ENCODE assay signal across 17 mouse cellular contexts in genomic region chr15:89207457-89207856, GRCm38 (mm10).
"Had no signal": no experiment of that assay in that cellular context is flagged by ENCODE, and none has a peak within 500 bp of the region (broad histone marks: within the 10 kb centered on the region; RNA-seq: fewer than 3 reads in every experiment).

No protein-coding gene starts in this region.

- H3K27ac ChIP-seq: neural tube, embryonic 12.5 days; neural tube, embryonic 13.5 days; neural tube, embryonic 15.5 days; stomach, embryonic 15.5 days; stomach, postnatal 0 days had no signal

- H3K36me3 ChIP-seq: neural tube, embryonic 12.5 days; neural tube, embryonic 13.5 days; neural tube, embryonic 15.5 days; stomach, embryonic 15.5 days had no signal

- H3K9ac ChIP-seq: neural tube, embryonic 12.5 days; neural tube, embryonic 13.5 days; neural tube, embryonic 15.5 days; stomach, embryonic 15.5 days had no signal

- H3K27me3 ChIP-seq: neural tube, embryonic 12.5 days; neural tube, embryonic 13.5 days; neural tube, embryonic 15.5 days; stomach, embryonic 15.5 days had no signal

- DNase-seq: retina, postnatal 1 day; right cerebral cortex, adult 18-20 months; right cerebral cortex, postnatal 14 days; right cerebral cortex, postnatal 25 days; right cerebral cortex, postnatal 4 days; spleen, adult 18-20 months; thymus, adult 18-20 months; thymus, adult 2 months; thymus, postnatal 14 days; thymus, postnatal 25 days; thymus, postnatal 36 days; thymus, postnatal 4 days had no signal

- H3K9me3 ChIP-seq: stomach, embryonic 15.5 days had no signal

- H3K4me3 ChIP-seq: neural tube, embryonic 12.5 days; neural tube, embryonic 13.5 days; neural tube, embryonic 15.5 days; stomach, embryonic 15.5 days had no signal

- H3K4me2 ChIP-seq: neural tube, embryonic 12.5 days; neural tube, embryonic 13.5 days; neural tube, embryonic 15.5 days; stomach, embryonic 15.5 days had no signal
